Mouse (Mus musculus) CD4-positive naive resting alpha-beta T cell, adult 57 days (primary cell): ENCODE results near the gene Aste1. TPM values are rescaled to one million over a fixed set of nuclear protein-coding genes. Genes with fewer than 3 reads are reported as not detected.

ENCODE experiments used
- total RNA-seq: library from RNA; stranded (reverse); gene quantifications from one replicate; pipeline ENCODE4 v1.2.4, GENCODE M21; 2023

Aste1 gene
- 28.6 TPM for total RNA-seq

GRCm38 (mm10) chr9:105395218-105395627, at the start of gene Aste1, which contains the start of gene Nek11:
Gene Aste1, plus strand, starts transcription at chr9:105395392.
Gene Nek11, minus strand, starts transcription at chr9:105395524.

Other genes starting within 250 kb of the Aste1 start
- 0.18 TPM for gene Nek11, start 132 bp downstream of the Aste1 start, total RNA-seq
- 57.0 TPM for gene Atp2c1, start 131.9 kb downstream of the Aste1 start, total RNA-seq
- 51.8 TPM for gene Pik3r4, start 247.6 kb downstream of the Aste1 start, total RNA-seq